Mouse (Mus musculus): ENCODE results near the gene Abat. TPM values are rescaled to one million over a fixed set of nuclear protein-coding genes. Genes with fewer than 3 reads are reported as not detected.

Abat gene
- polyA plus RNA-seq, 1 experiment from 2014 or later: 16.8 TPM

DNA sequence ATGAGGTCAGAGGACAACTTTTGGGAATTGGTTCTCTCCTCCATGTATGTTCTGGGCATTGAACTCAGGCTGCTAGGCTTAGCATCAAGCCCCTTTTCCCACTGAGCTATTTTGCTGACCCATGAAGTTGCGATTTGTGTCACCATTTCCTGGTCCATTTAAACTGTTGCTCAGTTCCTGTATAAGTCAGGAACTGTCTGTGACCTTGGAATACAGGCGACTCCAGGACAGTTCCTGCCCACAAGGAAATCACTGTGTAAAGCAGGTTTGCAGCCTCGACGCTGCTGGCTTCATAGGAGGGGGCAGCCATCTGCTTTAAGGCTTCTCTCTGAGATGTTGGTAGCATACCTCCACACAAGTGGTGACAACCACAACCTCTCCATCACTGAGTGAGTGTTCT lies 8.1 kb downstream of the Abat start:
- Histone ChIP-seq H3K4me2 (no peak overlapping the region), H3K9me3 (ENCODE audit: low read depth, low read length) (no peaks in the 10 kb centered on the region), H3K27me3 (ENCODE audit: insufficient read depth, low read length) (no peaks in the 10 kb centered on the region), H3K27ac (ENCODE audit: low read depth) (no peak overlapping the region), H3K36me3 (ENCODE audit: insufficient read depth) (no peaks in the 10 kb centered on the region), H3K9ac (no peak overlapping the region), H3K4me3 (ENCODE audit: low read depth, low read length) (no peak overlapping the region), H3K4me1 (ENCODE audit: insufficient read depth) (peaks cover 17% of the 10 kb centered on the region)
- no peak for DNase-seq
- 67% methylated on average over 4 of the region's 4 CpGs for WGBS
- no peak for ATAC-seq (ENCODE audit: insufficient read depth)
- TF ChIP-seq CTCF (IDR thresholded peaks at IDR 0.05; ENCODE audit: low read depth): no peak

DNA sequence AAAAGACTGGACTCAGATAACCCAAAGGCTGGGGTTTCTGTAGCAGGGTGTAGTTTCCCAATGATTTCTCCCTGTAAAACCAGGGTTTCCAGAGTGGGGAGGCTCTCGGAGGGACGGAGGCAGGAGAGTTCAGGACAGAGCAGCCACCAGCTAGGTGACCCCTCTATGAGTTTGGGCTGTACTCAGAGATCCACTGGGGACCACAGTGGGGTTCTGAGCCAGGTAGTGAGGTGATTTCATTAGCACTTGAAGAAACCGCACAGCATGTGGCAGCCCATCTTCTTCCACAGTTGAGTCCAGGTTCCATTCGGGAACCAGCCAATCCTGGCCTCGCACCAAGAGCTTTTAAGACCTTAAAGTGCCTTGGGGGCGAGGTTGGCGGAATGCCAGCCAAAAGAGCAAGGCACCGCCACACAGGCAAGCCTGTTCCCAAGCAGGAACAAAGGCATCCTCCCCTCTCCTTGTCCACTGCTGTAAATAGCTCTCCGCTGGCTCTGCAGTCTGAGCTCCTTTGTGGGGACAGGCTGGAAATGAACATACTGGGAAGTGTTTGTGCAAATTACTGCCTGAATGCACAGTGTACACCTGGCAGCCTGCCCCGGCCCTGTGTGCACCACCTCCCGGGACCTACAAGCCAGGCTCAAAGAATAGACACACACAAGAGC lies 10.4 kb downstream of the Abat start:
- Histone ChIP-seq H3K9me3 (ENCODE audit: low read depth, low read length) (no peaks in the 10 kb centered on the region), H3K36me3 (ENCODE audit: insufficient read depth) (no peaks in the 10 kb centered on the region), H3K4me2 (peak overlapping the region; percentile 15; the same call in 1 of the 2 replicates), H3K4me3 (ENCODE audit: low read depth, low read length) (no peak overlapping the region), H3K4me1 (ENCODE audit: insufficient read depth) (peaks cover 17% of the 10 kb centered on the region), H3K27ac (ENCODE audit: low read depth) (peak overlapping the region; percentile 79), H3K9ac (peak overlapping the region; percentile 20; the same call in 1 of the 2 replicates), H3K27me3 (ENCODE audit: insufficient read depth, low read length) (no peaks in the 10 kb centered on the region)
- no peak for TF ChIP-seq CTCF (IDR thresholded peaks at IDR 0.05; ENCODE audit: low read depth)
- WGBS: 26% methylated on average over 11 of the region's 11 CpGs
- DNase-seq: peak; percentile 87
- peak; percentile 84 for ATAC-seq (ENCODE audit: insufficient read depth)

DNA sequence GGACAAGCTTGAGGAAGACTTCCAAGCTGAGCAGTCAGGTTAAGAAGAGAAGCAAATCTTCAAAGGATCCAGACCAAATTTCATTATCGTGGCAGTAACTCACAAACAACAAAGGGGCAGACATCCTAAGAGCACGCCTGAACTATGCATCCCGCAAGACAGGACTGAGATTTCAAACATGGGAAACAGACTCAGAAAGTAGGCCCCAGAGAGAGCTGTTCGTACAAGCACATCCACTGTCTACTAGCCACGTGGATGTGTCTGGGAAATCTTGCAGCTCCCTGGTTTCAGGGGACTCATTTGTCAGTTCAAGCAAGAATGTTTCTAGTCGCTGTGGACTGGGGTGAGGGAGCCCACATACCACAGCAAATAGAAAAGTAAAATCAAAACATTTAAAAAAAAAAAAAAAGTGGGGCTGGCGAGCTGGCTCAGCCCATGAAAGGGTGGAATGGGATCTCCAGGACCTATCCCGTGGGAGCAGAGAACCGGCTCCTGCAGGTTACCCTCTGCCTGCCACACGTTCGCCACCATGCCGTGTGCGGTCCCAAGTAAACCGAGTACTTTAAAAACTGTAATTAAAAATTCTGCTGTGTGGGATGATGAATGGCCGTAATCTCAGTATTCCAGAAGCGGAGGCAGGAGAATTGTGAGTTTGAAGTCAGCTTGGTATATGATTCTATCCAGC lies 11.1 kb downstream of the Abat start:
- peak; percentile 32; the same call in 1 of the 2 replicates for ATAC-seq (ENCODE audit: insufficient read depth)
- no peaks in the 10 kb centered on the region for H3K36me3 ChIP-seq (ENCODE audit: insufficient read depth)
- H3K4me1 ChIP-seq (ENCODE audit: insufficient read depth): peaks cover 17% of the 10 kb centered on the region
- no peak overlapping the region for H3K4me2 ChIP-seq
- no peak overlapping the region for H3K4me3 ChIP-seq (ENCODE audit: low read depth, low read length)
- peak overlapping the region; percentile 79 for H3K27ac ChIP-seq (ENCODE audit: low read depth)
- DNase-seq: peak; percentile 41
- H3K9ac ChIP-seq: peak overlapping the region; percentile 20; the same call in 1 of the 2 replicates
- TF ChIP-seq CTCF (IDR thresholded peaks at IDR 0.05; ENCODE audit: low read depth): no peak
- no peaks in the 10 kb centered on the region for H3K27me3 ChIP-seq (ENCODE audit: insufficient read depth, low read length)
- no peaks in the 10 kb centered on the region for H3K9me3 ChIP-seq (ENCODE audit: low read depth, low read length)
- 54% methylated on average over 16 of the region's 16 CpGs for WGBS

DNA sequence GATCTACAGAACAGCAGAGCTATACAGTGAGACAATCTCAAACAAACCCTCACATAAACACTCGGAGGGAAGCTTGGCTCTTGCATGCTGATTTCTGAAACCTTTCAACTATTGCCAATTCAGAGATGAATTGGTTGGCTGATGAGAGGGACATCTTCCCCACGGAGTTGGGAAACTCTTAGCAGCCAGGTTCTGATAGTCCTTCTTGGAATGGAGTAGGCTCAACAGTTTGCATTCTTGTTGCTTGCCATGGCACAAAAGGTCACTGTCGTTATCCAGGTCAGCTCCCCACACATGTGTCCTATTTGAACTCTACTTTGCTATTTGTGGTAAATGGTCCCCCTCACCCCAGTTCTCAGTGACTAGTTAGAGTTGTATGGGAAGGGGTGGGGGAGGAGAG lies 12.1 kb downstream of the Abat start:
- H3K27me3 ChIP-seq (ENCODE audit: insufficient read depth, low read length): no peaks in the 10 kb centered on the region
- H3K27ac ChIP-seq (ENCODE audit: low read depth): no peak overlapping the region
- H3K4me3 ChIP-seq (ENCODE audit: low read depth, low read length): no peak overlapping the region
- DNase-seq (peak; percentile 45), ATAC-seq (ENCODE audit: insufficient read depth) (no peak)
- H3K9me3 ChIP-seq (ENCODE audit: low read depth, low read length): no peaks in the 10 kb centered on the region
- WGBS: 46% methylated on average over 3 of the region's 3 CpGs
- no peak overlapping the region for H3K4me2 ChIP-seq
- no peak for TF ChIP-seq CTCF (IDR thresholded peaks at IDR 0.05; ENCODE audit: low read depth)
- H3K4me1 ChIP-seq (ENCODE audit: insufficient read depth): peaks cover 17% of the 10 kb centered on the region
- H3K9ac ChIP-seq: no peak overlapping the region
- no peaks in the 10 kb centered on the region for H3K36me3 ChIP-seq (ENCODE audit: insufficient read depth)

DNA sequence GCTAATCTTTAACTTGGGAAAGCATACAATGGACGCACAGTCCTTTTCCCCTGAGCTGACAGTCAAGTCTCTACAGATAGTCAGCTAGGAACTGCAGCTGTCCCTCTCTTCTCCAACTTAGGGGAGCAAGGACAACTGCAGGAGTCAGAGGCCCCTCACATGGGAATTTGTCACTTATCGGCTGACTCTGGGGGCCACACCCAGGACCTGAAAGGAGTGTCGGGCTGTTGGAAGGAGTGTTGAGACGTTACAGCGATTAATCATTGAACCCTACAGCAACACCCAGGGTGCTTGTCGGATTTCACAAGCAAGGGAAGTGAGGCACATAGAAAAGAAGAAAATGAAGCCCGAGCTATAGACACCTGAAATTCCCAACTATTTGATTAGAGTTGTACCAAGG lies 12.6 kb downstream of the Abat start:
- DNase-seq (no peak), ATAC-seq (ENCODE audit: insufficient read depth) (no peak)
- Histone ChIP-seq H3K27ac (ENCODE audit: low read depth) (no peak overlapping the region; the same call in 1 of the 2 replicates), H3K9me3 (ENCODE audit: low read depth, low read length) (no peaks in the 10 kb centered on the region), H3K4me1 (ENCODE audit: insufficient read depth) (peaks cover 17% of the 10 kb centered on the region), H3K9ac (no peak overlapping the region), H3K4me3 (ENCODE audit: low read depth, low read length) (no peak overlapping the region), H3K36me3 (ENCODE audit: insufficient read depth) (no peaks in the 10 kb centered on the region), H3K4me2 (no peak overlapping the region), H3K27me3 (ENCODE audit: insufficient read depth, low read length) (no peaks in the 10 kb centered on the region)
- WGBS: 44% methylated on average over 7 of the region's 7 CpGs
- TF ChIP-seq CTCF (IDR thresholded peaks at IDR 0.05; ENCODE audit: low read depth): no peak

DNA sequence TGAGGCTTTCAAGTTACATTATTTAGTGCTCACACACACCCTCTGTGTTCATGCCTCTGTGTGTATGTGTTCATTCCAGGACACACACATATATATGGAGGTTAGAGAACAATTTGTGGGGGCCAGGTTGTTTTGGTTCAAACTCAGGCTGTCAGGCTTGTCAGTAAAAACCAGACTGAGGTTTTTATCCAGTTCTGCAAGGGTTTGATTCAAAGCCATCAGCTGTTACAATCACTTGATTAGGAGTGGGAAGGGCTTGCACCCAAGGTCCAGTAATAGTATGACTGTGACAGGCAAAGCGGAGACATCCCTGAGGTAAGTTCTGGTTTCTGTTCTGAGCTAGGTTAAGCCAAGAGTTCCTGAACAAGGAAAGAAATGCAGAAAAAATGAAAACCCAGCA lies 16.2 kb downstream of the Abat start:
- Histone ChIP-seq H3K27ac (ENCODE audit: low read depth) (no peak overlapping the region), H3K27me3 (ENCODE audit: insufficient read depth, low read length) (no peaks in the 10 kb centered on the region), H3K36me3 (ENCODE audit: insufficient read depth) (no peaks in the 10 kb centered on the region), H3K4me3 (ENCODE audit: low read depth, low read length) (no peak overlapping the region), H3K9me3 (ENCODE audit: low read depth, low read length) (no peaks in the 10 kb centered on the region), H3K9ac (no peak overlapping the region), H3K4me1 (ENCODE audit: insufficient read depth) (peaks cover 4% of the 10 kb centered on the region; the same call in 1 of the 2 replicates), H3K4me2 (no peak overlapping the region)
- DNase-seq (no peak), ATAC-seq (ENCODE audit: insufficient read depth) (no peak)
- TF ChIP-seq CTCF (IDR thresholded peaks at IDR 0.05; ENCODE audit: low read depth): no peak
- 95% methylated on average over 1 of the region's 1 CpGs for WGBS

DNA sequence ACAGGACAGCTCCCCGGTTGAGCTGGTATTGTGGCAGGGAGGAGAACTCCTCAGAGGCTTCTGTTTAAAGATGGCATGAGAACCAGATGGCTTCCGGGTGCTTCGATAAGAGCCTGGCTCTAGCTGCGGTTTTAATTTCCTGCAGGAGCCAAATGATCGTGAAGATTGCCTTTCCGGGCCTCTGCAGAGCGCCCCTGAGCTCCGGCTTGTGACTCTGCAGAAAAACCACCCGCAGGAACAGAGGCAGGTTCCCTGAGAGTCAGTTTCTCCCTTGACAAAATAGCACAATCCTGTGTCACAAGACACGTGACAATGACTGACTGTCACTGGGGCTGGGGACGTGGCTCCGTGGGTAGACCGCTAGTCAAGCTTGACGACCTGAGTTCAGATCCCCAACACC lies 16.8 kb downstream of the Abat start:
- 79% methylated on average over 14 of the region's 14 CpGs for WGBS
- ATAC-seq (ENCODE audit: insufficient read depth) (no peak), DNase-seq (no peak)
- H3K4me2 ChIP-seq: no peak overlapping the region
- no peaks in the 10 kb centered on the region for H3K36me3 ChIP-seq (ENCODE audit: insufficient read depth)
- H3K27ac ChIP-seq (ENCODE audit: low read depth): no peak overlapping the region
- H3K4me1 ChIP-seq (ENCODE audit: insufficient read depth): no peaks in the 10 kb centered on the region
- H3K4me3 ChIP-seq (ENCODE audit: low read depth, low read length): no peak overlapping the region
- no peaks in the 10 kb centered on the region for H3K27me3 ChIP-seq (ENCODE audit: insufficient read depth, low read length)
- no peaks in the 10 kb centered on the region for H3K9me3 ChIP-seq (ENCODE audit: low read depth, low read length)
- H3K9ac ChIP-seq: no peak overlapping the region
- no peak for TF ChIP-seq CTCF (IDR thresholded peaks at IDR 0.05; ENCODE audit: low read depth)
